Mouse (Mus musculus) forebrain, embryonic 10.5 days (tissue): ENCODE data around the gene Arhgap17. TPM values are rescaled to one million over a fixed set of nuclear protein-coding genes. Genes with fewer than 3 reads are reported as not detected.
A peak's percentile ranks its signal among the peaks of the same experiment; 100 is the strongest.

ENCODE experiments used
- DNase-seq: peaks from one replicate; pipeline ENCODE4 v3.0.0-alpha.2; 2017; ENCODE audit warnings: low spot score; ENCODE audit errors: extremely low spot score
- H3K27ac ChIP-seq: fragments of 300-500 bp; sonication (generic); 2 replicates; pipeline ENCODE4 v1.5.1; 2016; ENCODE audit warnings: mild to moderate bottlenecking
- H3K27me3 ChIP-seq: fragments of 300-500 bp; sonication (generic); 2 replicates; pipeline ENCODE4 v1.6.1; 2016; ENCODE audit warnings: mild to moderate bottlenecking; ENCODE audit not compliant: poor library complexity, severe bottlenecking
- H3K36me3 ChIP-seq: fragments of 300-500 bp; sonication (generic); replicated peaks from 2 replicates; pipeline ENCODE4 v1.6.1; 2016; ENCODE audit warnings: mild to moderate bottlenecking, moderate library complexity
- H3K4me1 ChIP-seq: fragments of 300-500 bp; sonication (generic); 2 replicates; pipeline ENCODE4 v1.6.1; 2016
- H3K4me3 ChIP-seq: fragments of 300-500 bp; sonication (generic); 2 replicates; pipeline ENCODE4 v1.5.1; 2016; ENCODE audit warnings: mild to moderate bottlenecking, moderate library complexity
- H3K9me3 ChIP-seq: fragments of 300-500 bp; sonication (generic); 2 replicates; pipeline ENCODE4 v1.6.1; 2016; ENCODE audit warnings: mild to moderate bottlenecking, moderate library complexity
- WGBS: fragments of 180-500 bp; shearing (Covaris S2); methylation state at CpG from one replicate; pipeline ENCODE4 v1.1.7; 2016; 5-methylcytosine and 5-hydroxymethylcytosine counted together
- polyA plus RNA-seq: library from polyadenylated mRNA; unstranded; fragments of >200 nt; fragmentation: Nextera tagmentation; extraction: Ambion mirVana; gene quantifications from 2 replicates; pipeline ENCODE4 v1.2.1, GENCODE M21; 2016

Gene Arhgap17
- polyA plus RNA-seq, 1 experiment from 2014 or later: 27.7 TPM

DNA sequence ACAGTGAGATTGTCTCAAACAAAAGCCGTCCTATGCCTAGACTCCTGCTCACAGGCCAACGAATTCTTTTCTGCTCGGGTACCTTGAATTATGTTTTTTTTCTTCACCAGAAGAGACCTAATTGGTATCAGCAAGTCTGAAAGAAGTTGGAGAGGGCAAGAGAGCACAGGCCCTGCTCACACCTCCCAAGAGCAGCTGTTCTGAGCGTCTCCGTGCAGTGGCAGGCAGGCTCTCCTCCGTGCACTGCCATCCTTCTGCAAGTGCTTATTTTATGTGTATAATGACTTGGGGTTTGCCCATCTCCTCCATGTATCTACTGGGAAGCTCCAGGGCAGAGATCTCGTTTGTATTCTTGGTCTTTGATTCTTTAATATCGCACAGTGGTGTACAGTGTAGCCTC, 2.9 kb downstream of the Arhgap17 start:
- peak overlapping the region; percentile 35; the same call in 1 of the 2 replicates for H3K27ac ChIP-seq
- 81% methylated on average over 8 of the region's 8 CpGs for WGBS
- no peak for DNase-seq
- no peaks in the 10 kb centered on the region for H3K27me3 ChIP-seq
- H3K4me3 ChIP-seq: no peak overlapping the region
- H3K9me3 ChIP-seq: peaks cover 4% of the 10 kb centered on the region; the same call in 1 of the 2 replicates
- H3K4me1 ChIP-seq: peaks cover 45% of the 10 kb centered on the region
- peaks cover 13% of the 10 kb centered on the region for H3K36me3 ChIP-seq

DNA sequence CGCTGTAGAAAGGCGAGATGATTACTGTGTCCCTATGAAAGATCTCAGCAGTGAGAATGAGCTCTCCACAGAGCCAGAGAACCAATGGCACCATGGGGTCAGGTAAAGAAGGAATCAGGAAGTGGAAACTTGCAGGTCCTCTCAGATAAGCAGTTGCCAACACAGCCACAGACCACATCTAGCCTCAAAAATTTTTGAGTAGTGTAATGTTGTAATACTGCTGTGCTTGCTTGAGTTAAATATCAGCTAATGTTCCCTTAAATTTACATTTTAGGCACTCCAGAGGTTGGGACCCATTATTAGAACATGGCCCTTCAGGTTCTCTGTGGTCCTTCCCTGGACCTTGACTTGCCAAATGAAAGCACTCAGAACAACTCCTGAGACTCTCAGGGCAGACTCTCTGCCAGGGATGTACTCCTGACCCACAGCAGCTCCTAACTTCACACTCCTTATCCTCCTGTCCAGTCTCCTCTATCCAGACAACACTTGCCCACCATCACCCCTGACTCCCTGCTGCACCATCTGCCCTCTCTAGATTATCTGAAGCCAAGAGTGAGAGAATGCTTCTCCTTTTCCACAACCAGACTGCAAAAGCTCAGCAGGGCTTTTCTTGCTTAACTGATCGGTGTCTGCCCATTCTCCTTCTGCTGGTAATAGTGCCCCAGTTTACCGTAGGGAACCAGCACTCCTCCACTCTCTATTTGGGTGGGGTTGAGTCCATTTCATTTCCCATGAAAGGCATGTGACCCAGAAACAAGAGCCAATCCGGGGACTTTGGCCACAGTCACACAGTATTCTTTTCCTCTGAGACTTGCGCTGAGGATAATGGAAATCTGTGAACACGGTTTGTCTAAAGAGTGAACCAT, 3.6 kb downstream of the Arhgap17 start:
- peaks cover 13% of the 10 kb centered on the region for H3K36me3 ChIP-seq
- H3K9me3 ChIP-seq: no peaks in the 10 kb centered on the region
- H3K27me3 ChIP-seq: no peaks in the 10 kb centered on the region
- no peak overlapping the region for H3K4me3 ChIP-seq
- H3K27ac ChIP-seq: peak overlapping the region; percentile 35; the same call in 1 of the 2 replicates
- 86% methylated on average over 7 of the region's 7 CpGs for WGBS
- DNase-seq: no peak
- peaks cover 45% of the 10 kb centered on the region for H3K4me1 ChIP-seq

DNA sequence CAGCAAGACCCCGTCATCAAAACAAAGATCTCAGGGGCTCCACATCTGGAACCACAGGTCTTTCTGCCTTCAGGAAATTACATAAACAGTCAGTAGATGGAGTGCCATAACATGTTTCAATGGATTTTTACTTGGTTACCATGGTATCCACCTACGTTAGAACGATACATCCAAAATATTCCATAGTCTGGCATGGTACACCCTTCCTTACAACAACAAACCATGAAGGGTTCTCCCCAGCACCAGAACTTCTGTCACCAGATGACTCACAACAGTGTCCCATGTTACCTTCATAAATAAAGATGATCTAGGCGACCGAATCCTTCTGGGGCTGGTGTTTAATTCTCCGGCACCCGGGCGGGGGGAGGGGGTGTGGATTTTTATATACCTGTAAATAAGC, 5.7 kb downstream of the Arhgap17 start:
- peaks cover 16% of the 10 kb centered on the region for H3K36me3 ChIP-seq
- no peaks in the 10 kb centered on the region for H3K27me3 ChIP-seq
- peaks cover 41% of the 10 kb centered on the region for H3K4me1 ChIP-seq
- H3K27ac ChIP-seq: no peak overlapping the region
- DNase-seq: no peak
- no peaks in the 10 kb centered on the region for H3K9me3 ChIP-seq
- WGBS: 95% methylated on average over 8 of the region's 8 CpGs
- H3K4me3 ChIP-seq: no peak overlapping the region

DNA sequence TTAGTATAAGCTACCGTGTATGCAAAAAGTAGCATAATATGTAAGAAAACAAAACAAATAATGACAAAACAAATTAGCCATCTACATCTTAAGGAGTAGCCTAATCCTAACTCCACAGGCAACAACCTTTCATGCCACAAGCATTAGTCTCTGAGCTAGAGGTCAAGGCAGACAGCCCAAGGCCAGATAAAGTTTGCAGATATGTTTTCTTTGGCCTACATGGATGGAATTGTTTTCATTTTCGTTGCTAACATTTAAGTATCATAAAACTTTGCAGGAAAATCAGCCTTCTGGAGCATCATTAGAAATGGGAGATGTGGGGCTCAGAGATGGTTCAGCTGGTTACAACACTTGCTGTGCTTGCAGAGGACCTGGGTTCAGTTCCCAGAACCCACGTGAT, 6.9 kb downstream of the Arhgap17 start:
- H3K27me3 ChIP-seq: no peaks in the 10 kb centered on the region
- H3K27ac ChIP-seq: no peak overlapping the region
- 92% methylated on average over 3 of the region's 3 CpGs for WGBS
- no peak overlapping the region for H3K4me3 ChIP-seq
- peaks cover 18% of the 10 kb centered on the region for H3K36me3 ChIP-seq
- DNase-seq: no peak
- H3K4me1 ChIP-seq: peaks cover 30% of the 10 kb centered on the region
- no peaks in the 10 kb centered on the region for H3K9me3 ChIP-seq

DNA sequence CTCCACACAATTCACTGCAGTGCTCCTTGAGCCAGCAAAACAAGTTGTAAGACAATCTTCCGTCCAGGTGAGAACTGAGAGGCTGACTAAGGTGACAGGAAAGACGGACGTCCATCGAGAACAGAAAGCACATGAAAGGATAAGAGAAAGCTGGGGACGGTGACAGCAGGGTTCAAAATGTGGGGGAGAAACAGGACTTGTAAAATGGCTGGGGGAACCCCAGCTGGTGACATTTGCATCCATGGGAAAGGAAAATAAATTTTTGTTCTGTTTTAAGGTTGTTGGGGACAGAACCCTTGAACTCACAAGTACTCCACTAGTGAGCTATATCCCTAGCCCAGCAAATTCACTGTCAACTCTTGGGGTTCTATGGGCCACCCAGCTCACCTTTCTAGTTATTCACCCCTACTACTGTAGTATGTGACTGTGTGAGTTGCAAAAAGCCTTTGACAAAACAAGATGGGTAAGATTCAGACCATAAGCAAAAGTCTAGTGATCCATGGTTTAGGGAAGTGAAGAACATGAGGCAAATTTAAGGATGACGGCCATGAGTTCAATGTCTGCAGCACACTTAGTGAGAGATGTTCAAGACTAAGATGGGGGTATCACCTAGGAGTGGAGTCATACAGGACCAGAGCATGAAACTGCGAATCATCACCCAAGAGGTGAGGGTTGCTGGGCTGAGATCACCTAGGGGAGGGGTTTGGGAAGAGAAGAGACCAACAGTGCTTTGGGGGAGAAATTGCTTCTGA, 8.3 kb downstream of the Arhgap17 start:
- Histone ChIP-seq H3K27ac (no peak overlapping the region), H3K27me3 (no peaks in the 10 kb centered on the region), H3K9me3 (no peaks in the 10 kb centered on the region), H3K4me3 (no peak overlapping the region), H3K36me3 (peaks cover 25% of the 10 kb centered on the region), H3K4me1 (peaks cover 16% of the 10 kb centered on the region)
- 90% methylated on average over 7 of the region's 7 CpGs for WGBS
- no peak for DNase-seq

DNA sequence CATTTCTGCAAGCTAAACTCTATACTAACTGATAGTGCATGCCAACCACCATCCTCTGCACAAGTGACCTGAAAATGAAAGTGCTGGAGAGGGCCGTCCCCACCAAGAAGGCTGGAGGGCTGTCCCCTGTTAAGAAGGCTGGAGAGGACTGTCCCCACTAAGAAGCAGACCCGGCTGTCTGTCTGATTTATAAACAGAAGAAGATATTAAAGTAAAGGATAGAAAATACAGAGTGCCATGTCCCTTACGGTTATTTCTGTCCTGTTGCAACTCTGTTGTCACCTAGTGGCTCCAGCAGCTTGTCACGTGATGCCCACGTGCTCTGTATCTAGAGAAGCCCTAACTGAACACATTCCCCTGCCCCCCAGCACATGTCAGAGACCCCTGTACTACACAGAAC, 9.5 kb downstream of the Arhgap17 start:
- H3K27me3 ChIP-seq: no peaks in the 10 kb centered on the region
- WGBS: 90% methylated on average over 5 of the region's 5 CpGs
- no peak overlapping the region for H3K27ac ChIP-seq
- H3K4me3 ChIP-seq: no peak overlapping the region
- H3K4me1 ChIP-seq: peaks cover 6% of the 10 kb centered on the region
- H3K9me3 ChIP-seq: no peaks in the 10 kb centered on the region
- peaks cover 22% of the 10 kb centered on the region for H3K36me3 ChIP-seq
- no peak for DNase-seq

DNA sequence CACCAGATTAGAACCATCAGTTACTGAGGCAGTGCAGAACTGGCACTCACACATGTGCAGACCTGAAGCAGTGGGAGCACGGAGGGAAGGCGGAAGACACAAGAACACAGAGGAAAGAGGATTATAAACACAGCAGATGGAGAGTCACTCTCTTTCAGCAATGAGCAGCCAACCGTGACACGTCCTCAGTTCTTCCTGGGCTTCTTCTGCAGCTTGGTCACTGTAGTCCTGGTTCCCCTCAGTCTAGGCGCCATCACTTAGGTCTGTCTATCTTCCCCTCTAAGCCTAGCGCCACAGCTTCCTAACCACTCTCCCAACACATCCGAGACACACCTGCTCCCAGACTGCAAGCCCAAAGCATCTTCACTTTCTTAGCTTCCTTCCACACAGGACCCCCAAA, 10.6 kb downstream of the Arhgap17 start:
- peaks cover 16% of the 10 kb centered on the region for H3K36me3 ChIP-seq
- no peak overlapping the region for H3K4me3 ChIP-seq
- H3K9me3 ChIP-seq: no peaks in the 10 kb centered on the region
- H3K4me1 ChIP-seq: peaks cover 6% of the 10 kb centered on the region
- no peak for DNase-seq
- H3K27me3 ChIP-seq: no peaks in the 10 kb centered on the region
- no peak overlapping the region for H3K27ac ChIP-seq
- WGBS: 72% methylated on average over 7 of the region's 7 CpGs

DNA sequence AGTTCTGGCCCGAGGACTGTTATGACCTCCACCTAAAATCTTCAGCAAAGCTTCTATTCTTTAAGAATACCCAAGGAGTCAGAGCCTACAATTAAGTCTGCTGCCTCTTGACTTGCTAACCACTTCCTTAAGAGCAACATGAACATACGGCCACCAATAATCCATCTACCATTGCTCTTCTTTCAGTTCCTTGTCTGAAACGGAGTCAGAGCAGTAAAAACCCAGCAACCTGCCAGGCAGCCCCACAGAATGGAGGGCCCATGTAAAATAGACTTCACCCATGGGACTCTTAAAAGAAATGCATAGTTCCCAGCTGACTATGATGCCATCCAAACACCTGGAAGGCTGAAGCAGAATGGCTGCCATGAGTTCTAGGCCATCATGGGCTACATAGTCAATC, 13.6 kb downstream of the Arhgap17 start:
- DNase-seq: no peak
- 91% methylated on average over 3 of the region's 3 CpGs for WGBS
- H3K9me3 ChIP-seq: no peaks in the 10 kb centered on the region
- no peak overlapping the region for H3K27ac ChIP-seq
- no peaks in the 10 kb centered on the region for H3K27me3 ChIP-seq
- H3K4me1 ChIP-seq: peaks cover 14% of the 10 kb centered on the region
- peaks cover 22% of the 10 kb centered on the region for H3K36me3 ChIP-seq
- H3K4me3 ChIP-seq: no peak overlapping the region

DNA sequence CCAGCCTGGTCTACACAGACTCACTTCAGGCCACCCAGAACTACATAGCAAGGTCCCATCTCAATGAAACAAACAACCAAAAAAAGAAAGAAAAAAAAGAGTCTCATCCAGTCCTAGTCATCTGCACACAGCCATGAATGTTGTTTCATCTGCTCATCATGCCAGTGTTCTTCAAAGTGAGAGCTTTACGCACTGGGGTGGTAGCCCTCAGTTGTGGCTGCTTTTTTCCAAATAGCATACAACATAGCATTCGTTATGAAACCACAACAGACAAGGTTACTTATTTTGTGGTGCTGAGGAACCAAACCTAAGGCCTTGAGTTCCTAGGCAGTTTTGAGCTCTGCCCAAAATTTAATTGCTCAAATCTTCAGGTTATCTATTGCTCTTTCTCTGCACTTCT, 14.9 kb downstream of the Arhgap17 start:
- WGBS: 94% methylated on average over 2 of the region's 2 CpGs
- Histone ChIP-seq H3K9me3 (no peaks in the 10 kb centered on the region), H3K27me3 (no peaks in the 10 kb centered on the region), H3K4me3 (no peak overlapping the region), H3K36me3 (peaks cover 22% of the 10 kb centered on the region), H3K4me1 (peaks cover 20% of the 10 kb centered on the region), H3K27ac (no peak overlapping the region)
- DNase-seq: no peak

DNA sequence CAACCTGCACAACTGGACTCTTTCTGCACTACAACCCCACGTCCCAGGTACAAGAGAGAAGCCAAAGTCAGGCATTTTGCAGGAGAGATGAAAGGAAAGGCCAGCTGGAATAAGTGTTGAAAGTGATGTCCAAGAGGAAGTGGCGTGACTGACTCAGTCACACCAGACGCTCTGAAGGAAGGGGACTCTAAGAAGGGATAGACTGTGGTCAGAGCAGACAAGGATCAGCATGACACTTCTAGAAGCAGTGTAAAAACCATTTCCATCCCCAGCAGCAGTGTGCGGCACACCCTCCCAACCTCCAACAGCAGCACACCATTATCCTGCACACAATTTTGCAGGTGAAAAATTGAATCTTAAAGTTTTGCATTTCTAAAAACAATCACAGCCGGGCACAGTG, 15.3 kb downstream of the Arhgap17 start:
- H3K4me3 ChIP-seq: no peak overlapping the region
- H3K36me3 ChIP-seq: peaks cover 22% of the 10 kb centered on the region
- no peak overlapping the region for H3K27ac ChIP-seq
- no peak for DNase-seq
- 79% methylated on average over 5 of the region's 5 CpGs for WGBS
- H3K4me1 ChIP-seq: peaks cover 22% of the 10 kb centered on the region
- H3K9me3 ChIP-seq: no peaks in the 10 kb centered on the region
- H3K27me3 ChIP-seq: no peaks in the 10 kb centered on the region

DNA sequence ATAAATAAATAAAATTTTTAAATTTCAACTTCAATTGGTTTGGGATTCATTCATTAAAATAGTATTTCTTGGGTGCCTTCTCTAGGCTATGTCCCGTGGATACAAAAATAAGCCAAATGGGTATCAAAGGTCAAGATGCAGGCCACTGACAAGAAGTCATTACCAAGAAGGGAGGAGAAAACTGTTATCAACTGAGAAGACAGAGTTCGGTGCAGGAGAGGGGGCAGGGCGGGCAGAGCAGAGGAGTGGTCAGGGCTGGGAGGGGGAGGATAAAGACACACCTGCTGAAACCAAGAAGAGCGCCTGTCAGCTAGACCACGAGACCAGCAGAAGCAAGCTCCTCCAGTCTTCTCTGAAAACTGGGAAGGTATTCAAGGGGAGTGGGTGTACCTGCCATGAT, 15.8 kb downstream of the Arhgap17 start:
- peaks cover 20% of the 10 kb centered on the region for H3K4me1 ChIP-seq
- no peak overlapping the region for H3K4me3 ChIP-seq
- no peak overlapping the region for H3K27ac ChIP-seq
- 82% methylated on average over 5 of the region's 5 CpGs for WGBS
- H3K36me3 ChIP-seq: peaks cover 22% of the 10 kb centered on the region
- no peaks in the 10 kb centered on the region for H3K9me3 ChIP-seq
- H3K27me3 ChIP-seq: no peaks in the 10 kb centered on the region
- DNase-seq: no peak

DNA sequence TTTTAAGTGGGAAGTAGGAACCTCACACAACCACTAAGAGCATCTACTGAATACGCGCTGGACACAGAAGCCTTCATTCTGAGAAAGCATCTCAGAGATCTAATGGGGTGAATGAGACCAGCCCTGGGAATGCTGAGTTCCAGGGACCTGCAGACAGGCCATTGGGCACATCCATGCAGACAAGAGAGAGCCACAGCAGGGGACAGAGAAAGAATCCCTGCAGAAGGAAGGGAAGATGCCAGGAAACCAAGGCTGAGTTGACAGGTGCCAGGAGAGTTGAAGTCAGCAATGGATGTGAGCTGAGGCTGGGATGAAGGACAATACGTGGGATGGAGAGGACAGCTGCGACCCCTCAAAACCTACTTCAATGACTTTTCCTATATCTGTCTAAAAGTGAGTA, 16.6 kb downstream of the Arhgap17 start:
- peaks cover 20% of the 10 kb centered on the region for H3K4me1 ChIP-seq
- H3K27me3 ChIP-seq: no peaks in the 10 kb centered on the region
- no peak overlapping the region for H3K4me3 ChIP-seq
- WGBS: 98% methylated on average over 4 of the region's 4 CpGs
- no peak overlapping the region for H3K27ac ChIP-seq
- no peak for DNase-seq
- H3K9me3 ChIP-seq: no peaks in the 10 kb centered on the region
- H3K36me3 ChIP-seq: peaks cover 22% of the 10 kb centered on the region

DNA sequence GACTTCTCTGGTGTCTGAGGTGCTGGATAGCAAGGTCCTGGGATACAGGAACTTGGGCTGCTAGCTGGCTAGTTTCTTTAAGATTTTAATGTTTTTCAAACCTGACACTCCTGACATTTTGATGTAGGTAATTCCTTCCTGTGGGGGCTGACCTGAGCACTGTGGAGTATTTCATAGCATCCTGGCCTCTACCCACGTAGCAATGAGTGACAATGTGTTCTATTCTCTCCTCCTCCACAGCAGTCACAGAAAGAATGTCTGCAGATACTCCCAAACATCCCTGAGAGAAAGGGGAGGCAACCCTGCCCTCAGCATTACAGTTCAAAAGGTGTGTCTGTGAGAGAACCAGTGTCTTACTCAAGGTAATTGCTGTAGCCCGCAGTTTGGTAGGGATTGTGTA, 19.5 kb downstream of the Arhgap17 start:
- Histone ChIP-seq H3K4me1 (peaks cover 20% of the 10 kb centered on the region), H3K27me3 (no peaks in the 10 kb centered on the region), H3K9me3 (no peaks in the 10 kb centered on the region), H3K36me3 (peaks cover 12% of the 10 kb centered on the region), H3K4me3 (no peak overlapping the region), H3K27ac (no peak overlapping the region)
- no peak for DNase-seq
- 72% methylated on average over 2 of the region's 2 CpGs for WGBS
